In genomic region chr7:73357626-73358025, GRCm38 (mm10) we compare ENCODE assay signal across 17 mouse cellular contexts. TPM values are rescaled to one million over a fixed set of nuclear protein-coding genes. Genes with fewer than 3 reads are reported as not detected.
"Had no signal": no experiment of that assay in that cellular context is flagged by ENCODE, and none has a peak within 500 bp of the region (broad histone marks: within the 10 kb centered on the region; RNA-seq: fewer than 3 reads in every experiment).

No protein-coding gene starts in this region.

- H3K27ac ChIP-seq: lung, embryonic 15.5 days; macrophage; midbrain, embryonic 12.5 days; midbrain, embryonic 15.5 days; neural tube, embryonic 12.5 days; stomach, embryonic 15.5 days; stomach, postnatal 0 days had no signal

- H3K9ac ChIP-seq: liver, postnatal 0 days; lung, embryonic 15.5 days; midbrain, embryonic 12.5 days; midbrain, embryonic 15.5 days; neural tube, embryonic 12.5 days; stomach, embryonic 15.5 days had no signal

- H3K9me3 ChIP-seq: lung, embryonic 15.5 days; megakaryocyte, embryonic 14.5 days; midbrain, embryonic 12.5 days; midbrain, embryonic 15.5 days; neural tube, embryonic 12.5 days; stomach, embryonic 15.5 days had no signal

- H3K4me2 ChIP-seq: lung, embryonic 15.5 days; midbrain, embryonic 12.5 days; midbrain, embryonic 15.5 days; neural tube, embryonic 12.5 days; stomach, embryonic 15.5 days had no signal

- DNase-seq: liver, postnatal 0 days; lung, adult 2 months; lung, postnatal 14 days; lung, postnatal 36 days; right cerebral cortex, postnatal 14 days; thymus, adult 2 months; thymus, postnatal 25 days; thymus, postnatal 4 days had no signal

- H3K4me1 ChIP-seq: lung, embryonic 15.5 days; megakaryocyte, embryonic 14.5 days; stomach, embryonic 15.5 days had no signal

- H3K27me3 ChIP-seq: lung, embryonic 15.5 days; megakaryocyte, embryonic 14.5 days; midbrain, embryonic 15.5 days; neural tube, embryonic 12.5 days; stomach, embryonic 15.5 days had no signal

- ATAC-seq: liver, postnatal 0 days; lung, postnatal 0 days; midbrain, embryonic 15.5 days had no signal

- H3K4me3 ChIP-seq: lung, embryonic 15.5 days; megakaryocyte, embryonic 14.5 days; midbrain, embryonic 12.5 days; midbrain, embryonic 15.5 days; neural tube, embryonic 12.5 days; stomach, embryonic 15.5 days had no signal

- H3K36me3 ChIP-seq: lung, embryonic 15.5 days; midbrain, embryonic 12.5 days; midbrain, embryonic 15.5 days; neural tube, embryonic 12.5 days; stomach, embryonic 15.5 days had no signal

RNA-seq across cellular contexts. Expression of gene Rgma, which starts 17.7 kb away (rescaled TPM):
- polyA plus RNA-seq: macrophage had no signal
